ENCODE assay signal across 15 mouse cellular contexts in genomic region chr6:135542356-135542755, GRCm38 (mm10).
"Had no signal": no experiment of that assay in that cellular context is flagged by ENCODE, and none has a peak within 500 bp of the region (broad histone marks: within the 10 kb centered on the region; RNA-seq: fewer than 3 reads in every experiment).

No protein-coding gene starts in this region.

- H3K4me2 ChIP-seq: liver, embryonic 12.5 days; lung, embryonic 15.5 days; midbrain, embryonic 13.5 days; neural tube, embryonic 12.5 days had no signal

- H3K4me1 ChIP-seq: liver, embryonic 12.5 days; megakaryocyte, embryonic 14.5 days; neural tube, embryonic 12.5 days had no signal

- H3K36me3 ChIP-seq: limb, embryonic 10.5 days; liver, embryonic 12.5 days; lung, embryonic 15.5 days; midbrain, embryonic 13.5 days; neural tube, embryonic 12.5 days had no signal

- H3K27ac ChIP-seq: hindbrain, postnatal 0 days; kidney, postnatal 0 days; left cerebral cortex, adult 2 months; limb, embryonic 10.5 days; liver, embryonic 12.5 days; lung, embryonic 15.5 days; macrophage; midbrain, embryonic 13.5 days; neural tube, embryonic 12.5 days had no signal

- H3K9me3 ChIP-seq: limb, embryonic 10.5 days; liver, embryonic 12.5 days; lung, embryonic 15.5 days; megakaryocyte, embryonic 14.5 days; midbrain, embryonic 13.5 days; neural tube, embryonic 12.5 days had no signal

- H3K9ac ChIP-seq: liver, embryonic 12.5 days; lung, embryonic 15.5 days; midbrain, embryonic 13.5 days; neural tube, embryonic 12.5 days had no signal

- H3K4me3 ChIP-seq: left cerebral cortex, adult 2 months; limb, embryonic 10.5 days; liver, embryonic 12.5 days; lung, embryonic 15.5 days; megakaryocyte, embryonic 14.5 days; midbrain, embryonic 13.5 days; neural tube, embryonic 12.5 days had no signal

- H3K27me3 ChIP-seq: liver, embryonic 12.5 days; lung, embryonic 15.5 days; midbrain, embryonic 13.5 days; neural tube, embryonic 12.5 days had no signal

- ATAC-seq: hindbrain, postnatal 0 days; liver, embryonic 12.5 days; midbrain, embryonic 13.5 days had no signal

- DNase-seq: lung, postnatal 14 days; right cerebral cortex, postnatal 4 days; spleen, adult 18-20 months; thymus, adult 18-20 months; thymus, postnatal 14 days had no signal
